ENCODE assay signal across 9 mouse cellular contexts in genomic region chr2:91930761-91931291, GRCm38 (mm10). TPM values are rescaled to one million over a fixed set of nuclear protein-coding genes. Genes with fewer than 3 reads are reported as not detected.
DNase-seq lines count a peak whose midpoint lies in the region; ATAC-seq and TF ChIP-seq lines count a peak whose summit lies in the region.
"Had no signal": no experiment of that assay in that cellular context is flagged by ENCODE, and none has a peak within 500 bp of the region (broad histone marks: within the 10 kb centered on the region; RNA-seq: fewer than 3 reads in every experiment).

No protein-coding gene starts in this region.

- H3K4me2 ChIP-seq in limb, embryonic 14.5 days (replicated peaks; ENCODE audit: low read depth, low read length, severe bottlenecking): peak overlapping the region; percentile 81
- peak overlapping the region; percentile 78 for H3K4me2 ChIP-seq in stomach, embryonic 16.5 days (ENCODE audit: low read depth, low read length)

- ATAC-seq in limb, embryonic 14.5 days (ENCODE audit: low FRiP score, low read depth): no peak
- ATAC-seq in stomach, embryonic 16.5 days (ENCODE audit: insufficient read depth, low FRiP score): no peak
- ATAC-seq in megakaryocyte, adult 5-6 weeks (ENCODE audit: poor library complexity, severe bottlenecking): no peak

- TF ChIP-seq CTCF in brain, embryonic 14.5 days (IDR thresholded peaks at IDR 0.05; ENCODE audit: borderline replicate concordance, extremely low read depth, insufficient read depth, insufficient read length): no peak

- H3K27me3 ChIP-seq in hindbrain, embryonic 10.5 days (ENCODE audit: insufficient read depth, poor library complexity, severe bottlenecking): peaks cover 3% of the 10 kb centered on the region; the same call in 1 of the 2 replicates
- H3K27me3 ChIP-seq in limb, embryonic 14.5 days (ENCODE audit: control insufficient read depth, insufficient read depth, low read length): no peaks in the 10 kb centered on the region
- H3K27me3 ChIP-seq in stomach, embryonic 16.5 days (ENCODE audit: control insufficient read depth, insufficient read depth, low read length): no peaks in the 10 kb centered on the region

- WGBS in hindbrain, embryonic 10.5 days: 2% methylated on average over 23 of the region's 23 CpGs
- whole genome bisulfite sequencing in limb, embryonic 14.5 days: 2% methylated on average over 22 of the region's 23 CpGs
- WGBS in stomach, embryonic 16.5 days: 7% methylated on average over 23 of the region's 23 CpGs

- peak overlapping the region; percentile 99 for H3K9ac ChIP-seq in limb, embryonic 14.5 days (ENCODE audit: low read depth, low read length, severe bottlenecking)
- peak overlapping the region; percentile 85 for H3K9ac ChIP-seq in stomach, embryonic 16.5 days (ENCODE audit: low read length)

- no peak for TF ChIP-seq POLR2A in brain, embryonic 14.5 days (IDR thresholded peaks at IDR 0.05; ENCODE audit: borderline replicate concordance, extremely low read depth, insufficient read depth, insufficient read length, poor library complexity, severe bottlenecking)
- TF ChIP-seq POLR2A in limb, embryonic 14.5 days (IDR thresholded peaks at IDR 0.05; ENCODE audit: borderline replicate concordance, extremely low read depth, insufficient read depth, insufficient read length): peak; percentile 36; the same call in 1 of the 2 replicates

- no peaks in the 10 kb centered on the region for H3K9me3 ChIP-seq in hindbrain, embryonic 10.5 days
- no peaks in the 10 kb centered on the region for H3K9me3 ChIP-seq in limb, embryonic 14.5 days (ENCODE audit: control insufficient read depth, low read length)
- H3K9me3 ChIP-seq in stomach, embryonic 16.5 days (replicated peaks; ENCODE audit: control insufficient read depth, low read length): no peaks in the 10 kb centered on the region

- H3K4me3 ChIP-seq in hindbrain, embryonic 10.5 days: peak overlapping the region; percentile 82
- H3K4me3 ChIP-seq in limb, embryonic 14.5 days (replicated peaks; ENCODE audit: low read length): peak overlapping the region; percentile 73
- peak overlapping the region; percentile 54 for H3K4me3 ChIP-seq in stomach, embryonic 16.5 days (replicated peaks; ENCODE audit: low read length)

- peak overlapping the region; percentile 100 for H3K27ac ChIP-seq in hindbrain, embryonic 10.5 days
- H3K27ac ChIP-seq in limb, embryonic 14.5 days (replicated peaks; ENCODE audit: low read depth, low read length): peak overlapping the region; percentile 99
- peak overlapping the region; percentile 63 for H3K27ac ChIP-seq in stomach, embryonic 16.5 days (ENCODE audit: low read length)

- peaks cover 76% of the 10 kb centered on the region for H3K4me1 ChIP-seq in hindbrain, embryonic 10.5 days (replicated peaks)
- H3K4me1 ChIP-seq in limb, embryonic 14.5 days (ENCODE audit: control insufficient read depth, insufficient read depth, low read length): peaks cover 22% of the 10 kb centered on the region
- H3K4me1 ChIP-seq in stomach, embryonic 16.5 days (ENCODE audit: control insufficient read depth, insufficient read depth, low read length): peaks cover 32% of the 10 kb centered on the region

- DNase-seq in heart, adult 11 months: peak; percentile 92
- DNase-seq in heart, adult 9 months (ENCODE audit: low spot score in 2 of 2): no peak
- peak; percentile 56 for DNase-seq in brain, embryonic 14.5 days (ENCODE audit: low read depth)
- peak; percentile 60 for DNase-seq in hindbrain, embryonic 10.5 days (ENCODE audit: low spot score)
- DNase-seq in limb, embryonic 14.5 days (ENCODE audit: low spot score): no peak
- DNase-seq in ovary, adult 18-20 months (ENCODE audit: low spot score): no peak

- peaks cover 50% of the 10 kb centered on the region for H3K36me3 ChIP-seq in hindbrain, embryonic 10.5 days
- H3K36me3 ChIP-seq in limb, embryonic 14.5 days (ENCODE audit: control insufficient read depth, insufficient read depth, low read length): peaks cover 22% of the 10 kb centered on the region
- 0 out of 2 replicates have a peak, but pooled peaks cover 5% of the 10 kb centered on the region for H3K36me3 ChIP-seq in stomach, embryonic 16.5 days (ENCODE audit: control insufficient read depth, insufficient read depth, low read length)

RNA-seq across cellular contexts. Expression of gene Mdk, which starts 1.3 kb away (rescaled TPM):
- polyA plus RNA-seq in brain, embryonic 14.5 days (2012; rRNA removed): 198 and 297 TPM in 2 replicates
- 1,375 and 1,717 TPM in 2 replicates for polyA plus RNA-seq in hindbrain, embryonic 10.5 days (2016; fragmentation: Nextera tagmentation; extraction: Ambion mirVana)
- polyA plus RNA-seq in limb, embryonic 14.5 days (2012; rRNA removed): 1,140 and 1,381 TPM in 2 replicates
- 1,171 and 1,392 TPM in 2 replicates for polyA plus RNA-seq in limb, embryonic 14.5 days (2014; fragmentation: Nextera tagmentation; extraction: Ambion mirVana)
- 458 and 550 TPM in 2 replicates for polyA plus RNA-seq in stomach, embryonic 16.5 days (2015; fragmentation: Nextera tagmentation; extraction: Ambion mirVana)
- 1.3 and 2.2 TPM in 2 replicates for total RNA-seq in megakaryocyte, adult 5-6 weeks (2015)
- total RNA-seq in megakaryocyte, adult 5-6 weeks (2017): not detected in 2 replicates
- total RNA-seq: common myeloid progenitor, adult 5-6 weeks had no signal

RNA-seq across cellular contexts. Expression of gene Chrm4, which starts 3.8 kb away (rescaled TPM):
- polyA plus RNA-seq in brain, embryonic 14.5 days (2012; rRNA removed): 2.0 and 2.5 TPM in 2 replicates
- 0.48 and 0.95 TPM in 2 replicates for polyA plus RNA-seq in hindbrain, embryonic 10.5 days (2016; fragmentation: Nextera tagmentation; extraction: Ambion mirVana)
- 0.47 and 0.88 TPM in 2 replicates for polyA plus RNA-seq in limb, embryonic 14.5 days (2012; rRNA removed)
- 0.17 and 0.32 TPM in 2 replicates for polyA plus RNA-seq in limb, embryonic 14.5 days (2014; fragmentation: Nextera tagmentation; extraction: Ambion mirVana)
- 0.27 and 0.31 TPM in 2 replicates for polyA plus RNA-seq in stomach, embryonic 16.5 days (2015; fragmentation: Nextera tagmentation; extraction: Ambion mirVana)
- total RNA-seq in megakaryocyte, adult 5-6 weeks (2015): not detected in 2 replicates
- not detected in 2 replicates for total RNA-seq in megakaryocyte, adult 5-6 weeks (2017)

RNA-seq across cellular contexts. Expression of gene Gm9821, which starts 14.7 kb away (rescaled TPM):
- not detected in 2 replicates for polyA plus RNA-seq in brain, embryonic 14.5 days (2012; rRNA removed)
- 0.18 and 0.25 TPM in 2 replicates for polyA plus RNA-seq in hindbrain, embryonic 10.5 days (2016; fragmentation: Nextera tagmentation; extraction: Ambion mirVana)
- polyA plus RNA-seq in limb, embryonic 14.5 days (2012; rRNA removed): 0.05 TPM in 1 of 2 replicates, not detected in the other
- 0.37 and 0.56 TPM in 2 replicates for polyA plus RNA-seq in limb, embryonic 14.5 days (2014; fragmentation: Nextera tagmentation; extraction: Ambion mirVana)
- 0.83 and 0.91 TPM in 2 replicates for polyA plus RNA-seq in stomach, embryonic 16.5 days (2015; fragmentation: Nextera tagmentation; extraction: Ambion mirVana)
- not detected in 2 replicates for total RNA-seq in megakaryocyte, adult 5-6 weeks (2015)
- total RNA-seq in megakaryocyte, adult 5-6 weeks (2017): 0.69 TPM in 1 of 2 replicates, not detected in the other

RNA-seq across cellular contexts. Expression of gene Dgkz, which starts 44.8 kb away (rescaled TPM):
- polyA plus RNA-seq in brain, embryonic 14.5 days (2012; rRNA removed): 89.7 and 102 TPM in 2 replicates
- polyA plus RNA-seq in hindbrain, embryonic 10.5 days (2016; fragmentation: Nextera tagmentation; extraction: Ambion mirVana): 36.3 and 39.4 TPM in 2 replicates
- 97.1 and 109 TPM in 2 replicates for polyA plus RNA-seq in limb, embryonic 14.5 days (2012; rRNA removed)
- 40.4 and 42.4 TPM in 2 replicates for polyA plus RNA-seq in limb, embryonic 14.5 days (2014; fragmentation: Nextera tagmentation; extraction: Ambion mirVana)
- 34.9 and 38.3 TPM in 2 replicates for polyA plus RNA-seq in stomach, embryonic 16.5 days (2015; fragmentation: Nextera tagmentation; extraction: Ambion mirVana)
- total RNA-seq in megakaryocyte, adult 5-6 weeks (2015): 94.1 and 114 TPM in 2 replicates
- total RNA-seq in megakaryocyte, adult 5-6 weeks (2017): 66.4 and 80.4 TPM in 2 replicates

Comparison
In these comparisons a context has a peak if more than half of its experiments do, and no peak if none do; other contexts are left out.
1. DNase-seq: peak in heart, adult 11 months (single experiment), brain, embryonic 14.5 days (single experiment) and hindbrain, embryonic 10.5 days (single experiment); none in heart, adult 9 months (0 of 2), limb, embryonic 14.5 days (single experiment) and ovary, adult 18-20 months (single experiment).
2. Peak in every context shown above with its lines, with median percentiles within 50 percentile points of each other: H3K27ac ChIP-seq and H3K4me3 ChIP-seq.